Mouse (Mus musculus): ENCODE measurements at regions not wholly inside any gene's neighbourhood (a gene's known extent, or its start where the extent isn't known, plus 50 kb on each side); places are given as distances from the start of the nearest gene placed in this dataset.

DNA sequence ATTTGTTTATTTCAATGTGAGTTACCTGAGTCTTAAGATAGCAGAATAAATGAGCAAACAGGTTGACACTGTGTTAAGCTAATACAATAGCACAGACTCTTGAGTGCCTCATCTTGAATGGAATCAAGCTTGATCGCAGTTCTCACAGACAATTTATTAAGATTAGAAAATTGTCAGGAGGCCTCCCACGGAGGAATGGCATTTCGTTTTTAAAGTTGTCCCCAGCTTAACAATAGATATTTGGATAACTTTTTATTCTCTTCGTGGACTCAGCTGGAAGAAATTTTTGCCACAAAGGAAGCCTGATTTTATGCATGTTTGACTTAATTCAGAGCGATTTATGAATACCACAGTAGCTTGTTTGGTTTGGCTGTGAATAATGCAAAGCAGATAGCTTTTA is 1422.0 kb upstream of the Slc10a2 start:
- TF ChIP-seq POLR2A (IDR thresholded peaks at IDR 0.05; ENCODE audit: control insufficient read depth, low read depth, low read length) = no peak
- no peak for TF ChIP-seq CTCF (IDR thresholded peaks at IDR 0.05; ENCODE audit: control insufficient read depth, insufficient read depth, insufficient replicate concordance, low read depth, low read length)
